Mouse (Mus musculus) stomach, postnatal 0 days (tissue): ENCODE results near the gene Mtfp1.

Experiments used
- CTCF ChIP-seq: IDR thresholded peaks from 2 replicates; pipeline ENCODE4 v1.5.1; 2016; ENCODE audit warnings: antibody characterized with exemption, low read depth, mild to moderate bottlenecking, moderate library complexity
- EP300 ChIP-seq: optimal IDR thresholded peaks from 2 replicates; pipeline ENCODE3; 2016; ENCODE audit warnings: antibody characterized with exemption

DNA sequence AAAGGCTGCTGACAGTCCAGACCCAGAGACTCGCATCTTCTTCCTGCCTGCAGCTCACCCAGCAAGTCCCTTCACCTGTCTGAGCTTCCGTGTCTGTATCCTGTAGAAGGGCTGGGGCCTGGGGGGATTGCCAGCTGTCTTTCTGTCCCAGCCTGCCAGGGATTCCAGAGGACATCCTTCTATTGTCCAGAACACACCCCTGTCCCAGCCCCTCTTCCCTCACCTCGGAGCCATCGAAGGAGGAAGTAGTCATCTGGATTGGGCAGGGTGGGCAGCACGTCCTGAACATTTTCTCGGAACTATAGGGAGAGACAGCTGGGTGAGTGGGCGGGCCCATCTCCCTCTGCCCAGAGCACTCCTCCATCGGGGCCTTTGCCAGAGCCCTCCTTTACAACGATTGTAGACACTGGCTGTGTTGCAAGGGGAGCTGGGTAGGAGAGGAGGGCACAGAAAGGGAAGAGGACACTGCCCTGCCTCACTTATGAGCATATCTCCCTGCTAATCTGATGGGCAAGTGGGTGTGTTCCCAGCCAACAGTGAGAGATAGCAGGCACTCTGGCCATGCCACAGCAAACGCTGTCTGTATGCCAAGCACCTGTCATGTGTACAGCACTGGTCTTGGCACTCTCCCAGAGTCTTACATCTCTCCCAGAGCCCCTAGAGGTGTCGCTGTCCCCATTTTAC, 21.4 kb upstream of the Mtfp1 start:
- TF ChIP-seq CTCF, result no peak
- no peak for TF ChIP-seq EP300
